Mouse (Mus musculus): ENCODE measurements at regions not wholly inside any gene's neighbourhood (a gene's known extent, or its start where the extent isn't known, plus 50 kb on each side); places are given as distances from the start of the nearest gene placed in this dataset.

- TF ChIP-seq CTCF (IDR thresholded peaks at IDR 0.05; ENCODE audit: borderline replicate concordance, insufficient read depth, low read length) (no peak), POLR2A (IDR thresholded peaks at IDR 0.05; ENCODE audit: low read depth, low read length) (no peak)
Measured at GRCm38 (mm10) chr17:70916089-70916750, 62.9 kb upstream of the Tgif1 start.

Data from embryonic fibroblast, embryonic 13.5 days (primary cell).